Mouse (Mus musculus) liver, adult 2 months (tissue): ENCODE measurements around the gene Slc25a28.

Source experiments
- CTCF ChIP-seq: fragments of 200-500 bp; IDR thresholded peaks from 2 replicates; pipeline ENCODE4 v1.5.1; 2011; ENCODE audit warnings: low read depth, low read length, control low read depth
- POLR2A ChIP-seq: fragments of 200-500 bp; IDR thresholded peaks from 2 replicates; pipeline ENCODE4 v1.6.1; 2011; ENCODE audit warnings: low read length, control low read depth; ENCODE audit not compliant: insufficient read depth; ENCODE audit errors: extremely low read depth

DNA sequence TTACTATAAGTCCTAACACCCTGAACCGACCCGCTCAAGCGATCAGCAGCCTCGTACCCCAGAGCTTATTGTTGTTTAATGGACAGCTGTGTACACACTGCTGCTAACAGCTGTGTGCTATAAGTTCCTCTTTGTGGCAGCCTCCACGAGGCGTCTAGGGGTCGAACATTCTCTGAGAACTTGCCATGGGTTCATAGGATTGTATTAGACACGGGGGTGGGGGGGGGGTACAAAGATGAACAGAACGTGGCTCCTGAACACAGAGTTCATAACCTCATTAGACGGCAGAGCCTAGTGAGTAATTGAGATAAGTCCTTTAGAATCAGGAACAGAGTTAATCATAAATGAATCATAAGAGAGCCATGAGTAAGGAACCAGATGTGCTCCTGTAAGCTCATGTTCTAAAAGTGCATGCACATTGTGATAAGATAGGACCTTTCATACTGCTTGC, 20.9 kb upstream of the Slc25a28 start:
- no peak for TF ChIP-seq POLR2A
- no peak for TF ChIP-seq CTCF
